Mouse (Mus musculus) liver, embryonic 14.5 days (tissue): ENCODE measurements around the gene Lpp. TPM values are rescaled to one million over a fixed set of nuclear protein-coding genes. Genes with fewer than 3 reads are reported as not detected.

ENCODE experiments used
- ATAC-seq: fragments of 200-750 bp; cut with Nextera tagmentation; 2 replicates; pipeline ENCODE4 v1.8.0; 2017; ENCODE audit warnings: moderate number of reproducible peaks, mild to moderate bottlenecking, moderate library complexity; ENCODE audit not compliant: insufficient read depth
- DNase-seq, 3 experiments: peaks; one replicate each; pipeline ENCODE4 v3.0.0-alpha.2; 2012 to 2013; ENCODE audit warnings: low read depth in 3 of 3, low spot score in 3 of 3
- H3K27ac ChIP-seq: fragments of 300-500 bp; sonication (generic); 2 replicates; pipeline ENCODE4 v1.5.1; 2014; ENCODE audit warnings: moderate library complexity, mild to moderate bottlenecking, control low read depth, inconsistent platforms
- H3K27me3 ChIP-seq: fragments of 300-500 bp; sonication (generic); 2 replicates; pipeline ENCODE4 v1.6.1; 2014; ENCODE audit warnings: mild to moderate bottlenecking, low read length, moderate library complexity; ENCODE audit not compliant: control insufficient read depth, insufficient read depth
- H3K36me3 ChIP-seq: fragments of 300-500 bp; sonication (generic); replicated peaks from 2 replicates; pipeline ENCODE4 v1.6.1; 2014; ENCODE audit warnings: low read depth; ENCODE audit not compliant: control insufficient read depth, insufficient read depth
- H3K4me1 ChIP-seq, 2 experiments: fragments of 200-500 bp in 1 of 2; fragments of 300-500 bp in 1 of 2; sonication (generic) in 1 of 2; replicated peaks; 2 replicates each; pipeline ENCODE4 v1.6.1; 2012 to 2014; ENCODE audit warnings: antibody characterized with exemption in 1 of 2, inconsistent platforms in 1 of 2, low read length in 1 of 2; ENCODE audit not compliant: control insufficient read depth in 2 of 2, insufficient read depth in 2 of 2
- H3K4me2 ChIP-seq: fragments of 300-500 bp; sonication (generic); 2 replicates; pipeline ENCODE4 v1.6.1; 2014; ENCODE audit warnings: low read depth, mild to moderate bottlenecking, control low read depth, moderate library complexity
- H3K4me3 ChIP-seq, 2 experiments: fragments of 200-500 bp in 1 of 2; fragments of 300-500 bp in 1 of 2; sonication (generic) in 1 of 2; 2 replicates each; pipeline ENCODE4 v1.5.1; 2012 to 2014; ENCODE audit warnings: low read depth in 2 of 2, low read length in 2 of 2, mild to moderate bottlenecking in 2 of 2, control low read depth in 1 of 2, inconsistent platforms in 1 of 2, moderate library complexity in 1 of 2; ENCODE audit not compliant: insufficient read depth in 1 of 2
- H3K9ac ChIP-seq: fragments of 300-500 bp; sonication (generic); replicated peaks from 2 replicates; pipeline ENCODE4 v1.6.1; 2014; ENCODE audit warnings: mild to moderate bottlenecking, control low read depth, moderate library complexity
- H3K9me3 ChIP-seq: fragments of 300-500 bp; sonication (generic); 2 replicates; pipeline ENCODE4 v1.6.1; 2016; ENCODE audit warnings: low read length, mixed read lengths; ENCODE audit not compliant: control insufficient read depth
- CTCF ChIP-seq: IDR thresholded peaks from 2 replicates; pipeline ENCODE4 v1.5.1; 2016; ENCODE audit warnings: antibody characterized with exemption, low read depth, control low read depth
- EP300 ChIP-seq: IDR thresholded peaks from 2 replicates; pipeline ENCODE4 v1.6.1; 2016; ENCODE audit warnings: antibody characterized with exemption, low read depth
- WGBS: fragments of 180-500 bp; shearing (Covaris S2); extraction: QIAGEN DNeasy Blood & Tissue Kit; methylation state at CpG from one replicate; pipeline ENCODE4 v1.1.7; 2014; ENCODE audit not compliant: insufficient replicate concordance; 5-methylcytosine and 5-hydroxymethylcytosine counted together
- polyA plus RNA-seq, 2 experiments: library from polyadenylated mRNA; depleted of rRNA in 1 of 2; stranded (reverse) in 1 of 2; unstranded in 1 of 2; fragments of >200 nt; fragmentation: Nextera tagmentation in 1 of 2; extraction: Ambion mirVana in 1 of 2; gene quantifications; 2 replicates each; pipeline versions ENCODE4 v1.2.1 to v1.2.3; 2012 to 2014

Gene Lpp
- polyA plus RNA-seq, 2 experiments = 1.4 to 4.3 TPM

- WGBS = 59% methylated on average over 2 of the region's 2 CpGs
- ATAC-seq (no peak), DNase-seq (no peak)
- Histone ChIP-seq H3K4me2 (no peak overlapping the region), H3K4me1 (no peaks in the 10 kb centered on the region), H3K36me3 (no peaks in the 10 kb centered on the region), H3K27ac (no peak overlapping the region), H3K27me3 (no peaks in the 10 kb centered on the region), H3K9ac (no peak overlapping the region), H3K9me3 (no peaks in the 10 kb centered on the region), H3K4me3 (no peak overlapping the region)
- TF ChIP-seq EP300 (no peak), CTCF (no peak)
These were observed 167.7 kb downstream of the Lpp start for GRCm38 (mm10) chr16:24560998-24561397.

GRCm38 (mm10) chr16:24561602-24562001, 168.3 kb downstream of the Lpp start:
- H3K9me3 ChIP-seq = no peaks in the 10 kb centered on the region
- TF ChIP-seq EP300 (no peak), CTCF (no peak)
- ATAC-seq (no peak), DNase-seq (no peak)
- no peaks in the 10 kb centered on the region for H3K4me1 ChIP-seq
- WGBS = 57% methylated on average over 4 of the region's 4 CpGs
- H3K36me3 ChIP-seq = no peaks in the 10 kb centered on the region
- H3K4me2 ChIP-seq = no peak overlapping the region
- no peak overlapping the region for H3K4me3 ChIP-seq
- H3K27ac ChIP-seq = no peak overlapping the region
- no peak overlapping the region for H3K9ac ChIP-seq
- no peaks in the 10 kb centered on the region for H3K27me3 ChIP-seq

- Histone ChIP-seq H3K36me3 (no peaks in the 10 kb centered on the region), H3K27ac (no peak overlapping the region), H3K4me3 (no peak overlapping the region), H3K27me3 (no peaks in the 10 kb centered on the region), H3K4me2 (no peak overlapping the region), H3K4me1 (no peaks in the 10 kb centered on the region; a peak in 1 of 4 replicates), H3K9me3 (no peaks in the 10 kb centered on the region), H3K9ac (no peak overlapping the region)
- no peak for TF ChIP-seq CTCF
- TF ChIP-seq EP300 = no peak
- DNase-seq (no peak), ATAC-seq (no peak)
- 60% methylated on average over 7 of the region's 7 CpGs for WGBS
These were observed 172.0 kb downstream of the Lpp start for GRCm38 (mm10) chr16:24565311-24565710.

DNA sequence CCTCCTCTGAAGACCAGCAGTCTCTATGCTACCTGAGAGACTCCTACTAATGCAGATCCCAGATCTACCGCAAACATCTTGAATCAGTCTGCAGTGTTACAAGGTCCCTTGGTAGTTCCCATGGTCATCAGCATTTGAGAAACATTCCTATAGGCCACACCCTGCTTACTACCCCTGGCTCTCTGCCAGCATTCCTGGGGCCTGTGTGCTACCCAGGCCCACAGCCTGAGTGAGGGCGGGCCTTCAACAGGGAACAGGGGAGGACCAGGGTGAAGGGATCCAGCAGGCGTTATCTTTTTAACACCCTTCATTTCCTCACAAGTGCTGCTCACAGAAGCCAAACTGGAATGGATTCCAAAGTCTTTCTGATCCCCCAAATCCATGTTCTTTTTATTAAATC, 173.0 kb downstream of the Lpp start:
- Histone ChIP-seq H3K27me3 (no peaks in the 10 kb centered on the region), H3K4me1 (no peaks in the 10 kb centered on the region; a peak in 1 of 4 replicates), H3K9me3 (no peaks in the 10 kb centered on the region), H3K4me2 (no peak overlapping the region), H3K27ac (no peak overlapping the region), H3K36me3 (no peaks in the 10 kb centered on the region), H3K4me3 (no peak overlapping the region), H3K9ac (no peak overlapping the region)
- ATAC-seq (no peak), DNase-seq (no peak)
- TF ChIP-seq EP300 (no peak), CTCF (no peak)
- 56% methylated on average over 3 of the region's 3 CpGs for WGBS

DNA sequence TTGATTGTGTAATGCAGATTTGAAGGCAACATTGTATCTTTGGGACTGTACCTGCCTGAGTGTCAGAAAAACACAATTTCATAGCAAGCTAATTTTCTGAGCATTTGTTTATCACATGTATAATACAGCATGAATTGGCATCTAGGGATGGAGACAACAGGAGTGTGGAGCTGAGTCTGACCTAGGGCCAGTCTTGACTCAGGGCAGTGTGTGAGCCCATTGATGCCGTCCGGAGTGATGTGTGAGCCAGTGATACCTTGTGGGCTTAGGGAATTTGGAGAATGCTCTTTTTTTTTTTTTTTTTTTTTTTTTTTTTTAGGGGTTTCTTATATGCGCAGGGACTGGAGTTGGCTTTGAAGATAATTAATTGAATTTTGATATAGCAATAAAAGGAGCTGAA, 174.3 kb downstream of the Lpp start:
- no peaks in the 10 kb centered on the region for H3K36me3 ChIP-seq
- 84% methylated on average over 3 of the region's 3 CpGs for WGBS
- H3K27me3 ChIP-seq = no peaks in the 10 kb centered on the region
- no peaks in the 10 kb centered on the region for H3K9me3 ChIP-seq
- no peak overlapping the region for H3K9ac ChIP-seq
- H3K4me1 ChIP-seq = no peaks in the 10 kb centered on the region; a peak in 1 of 4 replicates
- no peak for ATAC-seq
- no peak overlapping the region for H3K4me2 ChIP-seq
- no peak for TF ChIP-seq CTCF
- TF ChIP-seq EP300 = no peak
- no peak overlapping the region for H3K4me3 ChIP-seq
- H3K27ac ChIP-seq = no peak overlapping the region
- DNase-seq = no peak
